Comparison of ENCODE assay signal across 37 mouse cellular contexts in genomic region chr5:150061086-150061485, GRCm38 (mm10). TPM values are rescaled to one million over a fixed set of nuclear protein-coding genes. Genes with fewer than 3 reads are reported as not detected.
"Had no signal": no experiment of that assay in that cellular context is flagged by ENCODE, and none has a peak within 500 bp of the region (broad histone marks: within the 10 kb centered on the region; RNA-seq: fewer than 3 reads in every experiment).

No protein-coding gene starts in this region.

- H3K27ac ChIP-seq: limb, embryonic 10.5 days; limb, embryonic 12.5 days; limb, embryonic 13.5 days; limb, embryonic 15.5 days; liver, embryonic 12.5 days; liver, embryonic 13.5 days; liver, embryonic 14.5 days; liver, embryonic 15.5 days; lung, embryonic 15.5 days; macrophage; midbrain, embryonic 10.5 days; midbrain, embryonic 12.5 days; midbrain, embryonic 13.5 days; midbrain, embryonic 15.5 days had no signal

- H3K36me3 ChIP-seq: limb, embryonic 10.5 days; limb, embryonic 12.5 days; limb, embryonic 13.5 days; limb, embryonic 15.5 days; liver, embryonic 12.5 days; liver, embryonic 13.5 days; liver, embryonic 15.5 days; lung, embryonic 15.5 days; midbrain, embryonic 10.5 days; midbrain, embryonic 12.5 days; midbrain, embryonic 13.5 days; midbrain, embryonic 15.5 days had no signal

- H3K4me1 ChIP-seq: limb, embryonic 10.5 days; limb, embryonic 12.5 days; limb, embryonic 13.5 days; limb, embryonic 15.5 days; liver, embryonic 12.5 days; liver, embryonic 13.5 days; liver, embryonic 15.5 days; lung, embryonic 15.5 days; megakaryocyte, embryonic 14.5 days had no signal

- H3K27me3 ChIP-seq: limb, embryonic 12.5 days; limb, embryonic 13.5 days; limb, embryonic 15.5 days; liver, embryonic 12.5 days; liver, embryonic 13.5 days; liver, embryonic 15.5 days; lung, embryonic 15.5 days; megakaryocyte, embryonic 14.5 days; midbrain, embryonic 12.5 days; midbrain, embryonic 13.5 days; midbrain, embryonic 15.5 days had no signal

- H3K4me3 ChIP-seq: limb, embryonic 10.5 days; limb, embryonic 12.5 days; limb, embryonic 13.5 days; limb, embryonic 15.5 days; liver, embryonic 12.5 days; liver, embryonic 13.5 days; liver, embryonic 15.5 days; lung, embryonic 15.5 days; megakaryocyte, embryonic 14.5 days; midbrain, embryonic 10.5 days; midbrain, embryonic 12.5 days; midbrain, embryonic 13.5 days; midbrain, embryonic 15.5 days; myocyte had no signal

- DNase-seq: left cerebral cortex, postnatal 4 days; liver; liver, embryonic 13.5 days; liver, postnatal 0 days; lung, adult 18-20 months; lung, adult 2 months; lung, embryonic 14.5 days; lung, postnatal 10 days; lung, postnatal 14 days; lung, postnatal 36 days; lung, postnatal 4 days; midbrain, embryonic 14.5 days had no signal

- ATAC-seq: liver, embryonic 12.5 days; liver, postnatal 0 days; lung, postnatal 0 days; midbrain, embryonic 13.5 days; midbrain, embryonic 15.5 days; midbrain, embryonic 16.5 days had no signal

- H3K9ac ChIP-seq: limb, embryonic 12.5 days; limb, embryonic 13.5 days; limb, embryonic 15.5 days; liver, embryonic 12.5 days; liver, embryonic 13.5 days; liver, embryonic 14.5 days; liver, embryonic 15.5 days; liver, postnatal 0 days; lung, embryonic 14.5 days; lung, embryonic 15.5 days; midbrain, embryonic 12.5 days; midbrain, embryonic 13.5 days; midbrain, embryonic 15.5 days had no signal

- H3K9me3 ChIP-seq: limb, embryonic 10.5 days; limb, embryonic 15.5 days; liver, embryonic 13.5 days; liver, embryonic 15.5 days; lung, embryonic 15.5 days; midbrain, embryonic 13.5 days; midbrain, embryonic 15.5 days had no signal

- H3K4me2 ChIP-seq: limb, embryonic 12.5 days; limb, embryonic 13.5 days; limb, embryonic 15.5 days; liver, embryonic 11.5 days; liver, embryonic 12.5 days; liver, embryonic 13.5 days; liver, embryonic 15.5 days; lung, embryonic 14.5 days; lung, embryonic 15.5 days; midbrain, embryonic 11.5 days; midbrain, embryonic 12.5 days; midbrain, embryonic 13.5 days; midbrain, embryonic 15.5 days had no signal

RNA-seq across cellular contexts. Expression of gene Rxfp2, which starts 42.6 kb away (rescaled TPM):
- total RNA-seq: liver, adult 2 months; megakaryocyte progenitor cell, adult 5-6 weeks; megakaryocyte, adult 5-6 weeks; megakaryocyte-erythroid progenitor cell, adult 5-6 weeks; monocyte, adult 5-6 weeks had no signal
- polyA plus RNA-seq: liver, adult 2 months; liver, embryonic 14.5 days; liver, embryonic 15.5 days; liver, embryonic 16.5 days; liver, postnatal 0 days; macrophage; myocyte had no signal
